Comparison of ENCODE assay signal across 9 mouse cellular contexts in genomic region chr5:120620375-120621077, GRCm38 (mm10). TPM values are rescaled to one million over a fixed set of nuclear protein-coding genes. Genes with fewer than 3 reads are reported as not detected.
DNase-seq lines count a peak whose midpoint lies in the region; ATAC-seq and TF ChIP-seq lines count a peak whose summit lies in the region.
"Had no signal": no experiment of that assay in that cellular context is flagged by ENCODE, and none has a peak within 500 bp of the region (broad histone marks: within the 10 kb centered on the region; RNA-seq: fewer than 3 reads in every experiment).

No protein-coding gene starts in this region.

- peak; percentile 99 for TF ChIP-seq CTCF in G1E (IDR thresholded peaks at IDR 0.05; ENCODE audit: low read depth, low read length)

- no peaks in the 10 kb centered on the region for H3K27me3 ChIP-seq in G1E (ENCODE audit: insufficient read depth, low read length)
- no peaks in the 10 kb centered on the region for H3K27me3 ChIP-seq in forebrain, embryonic 11.5 days (ENCODE audit: control insufficient read depth, insufficient read depth, low read length)

- peak; percentile 64 for DNase-seq in G1E (ENCODE audit: low spot score)
- peak; percentile 82 for DNase-seq in brain, adult 2 months (ENCODE audit: low read depth, low spot score)
- DNase-seq in forebrain, embryonic 11.5 days (ENCODE audit: low spot score) = peak; percentile 88
- peak; percentile 90 for DNase-seq in heart, postnatal 4 days
- peak; percentile 88 to 96 for DNase-seq in layer of hippocampus, postnatal 25 days (ENCODE audit: extremely low spot score in 1 of 2, low spot score in 1 of 2)
- peak; percentile 76 for DNase-seq in retina, postnatal 7 days (ENCODE audit: low read depth, low spot score)
- peak; percentile 80 for DNase-seq in urinary bladder, postnatal 14 days (ENCODE audit: low spot score)

- no peak overlapping the region for H3K27ac ChIP-seq in forebrain, embryonic 11.5 days (ENCODE audit: low read depth, low read length)

- H3K9me3 ChIP-seq in G1E (replicated peaks) = peaks cover 5% of the 10 kb centered on the region
- H3K9me3 ChIP-seq in forebrain, embryonic 11.5 days (ENCODE audit: control insufficient read depth, low read length) = peaks cover 5% of the 10 kb centered on the region

- no peak overlapping the region for H3K4me2 ChIP-seq in forebrain, embryonic 11.5 days (ENCODE audit: low read depth, low read length, severe bottlenecking)

- no peak for ATAC-seq in G1E (ENCODE audit: extremely low read depth, insufficient number of reproducible peaks, low FRiP score, poor library complexity, severe bottlenecking)
- ATAC-seq in forebrain, embryonic 11.5 days (replicated peaks; ENCODE audit: low FRiP score) = 0 out of 2 replicates have a peak, but pooled peaks have one; percentile 45
- ATAC-seq in megakaryocyte, adult 5-6 weeks (ENCODE audit: poor library complexity, severe bottlenecking) = peak; percentile 71

- 71% methylated on average over 17 of the region's 18 CpGs for WGBS in forebrain, embryonic 11.5 days

- no peak overlapping the region for H3K9ac ChIP-seq in forebrain, embryonic 11.5 days (ENCODE audit: low read length)

- H3K4me1 ChIP-seq in G1E (ENCODE audit: insufficient read depth, low read depth, low read length) = peaks cover 50% of the 10 kb centered on the region
- H3K4me1 ChIP-seq in forebrain, embryonic 11.5 days (replicated peaks; ENCODE audit: control insufficient read depth, insufficient read depth, low read length) = no peaks in the 10 kb centered on the region; the same call in 1 of the 2 replicates

- H3K36me3 ChIP-seq in G1E (replicated peaks) = peaks cover 100% of the 10 kb centered on the region
- peaks cover 13% of the 10 kb centered on the region for H3K36me3 ChIP-seq in forebrain, embryonic 11.5 days (ENCODE audit: control insufficient read depth, insufficient read depth, low read length)

- no peak overlapping the region for H3K4me3 ChIP-seq in G1E (ENCODE audit: low read depth, low read length)
- no peak overlapping the region for H3K4me3 ChIP-seq in forebrain, embryonic 11.5 days (ENCODE audit: low read depth, low read length)

RNA-seq across cellular contexts. Expression of gene Ddx54, which starts 8.0 kb away (rescaled TPM):
- total RNA-seq in G1E (2014; fragmentation: Nextera tagmentation) (16.5 and 24.3 TPM in 2 replicates), G1E (2017) (31.5 and 34.7 TPM in 2 replicates)
- polyA plus RNA-seq in G1E (2012) = 103 and 110 TPM in 2 replicates
- polyA plus RNA-seq in forebrain, embryonic 11.5 days (2014; fragmentation: Nextera tagmentation; extraction: Ambion mirVana) = 45.2 and 45.7 TPM in 2 replicates
- total RNA-seq in heart, postnatal 4 days (2021) = 10 to 100 TPM; 30.8 to 32.0 TPM
- 10 to 100 TPM; 40.7 to 42.5 TPM for total RNA-seq in layer of hippocampus, postnatal 25 days (2021)
- 7.7 and 7.9 TPM in 2 replicates for total RNA-seq in megakaryocyte, adult 5-6 weeks (2015)
- 21.3 and 22.6 TPM in 2 replicates for total RNA-seq in megakaryocyte, adult 5-6 weeks (2017)

RNA-seq across cellular contexts. Expression of gene Rita1, which starts 8.1 kb away (rescaled TPM):
- total RNA-seq in G1E (2014; fragmentation: Nextera tagmentation) (8.4 and 10.5 TPM in 2 replicates), G1E (2017) (9.5 and 13.7 TPM in 2 replicates)
- 42.4 and 45.7 TPM in 2 replicates for polyA plus RNA-seq in G1E (2012)
- polyA plus RNA-seq in forebrain, embryonic 11.5 days (2014; fragmentation: Nextera tagmentation; extraction: Ambion mirVana) = 10.2 and 10.6 TPM in 2 replicates
- 10 to 100 TPM; 10.7 to 10.8 TPM for total RNA-seq in heart, postnatal 4 days (2021)
- 10 to 100 TPM; 23.9 to 25.5 TPM for total RNA-seq in layer of hippocampus, postnatal 25 days (2021)
- 1.5 and 3.0 TPM in 2 replicates for total RNA-seq in megakaryocyte, adult 5-6 weeks (2015)
- 2.2 and 3.2 TPM in 2 replicates for total RNA-seq in megakaryocyte, adult 5-6 weeks (2017)

RNA-seq across cellular contexts. Expression of gene Cfap73, which starts 13.5 kb away (rescaled TPM):
- not detected in 2 replicates for total RNA-seq in G1E (2014; fragmentation: Nextera tagmentation)
- total RNA-seq in G1E (2017) = not detected in 2 replicates
- not detected in 2 replicates for polyA plus RNA-seq in G1E (2012)
- not detected in 2 replicates for polyA plus RNA-seq in forebrain, embryonic 11.5 days (2014; fragmentation: Nextera tagmentation; extraction: Ambion mirVana)
- total RNA-seq in heart, postnatal 4 days (2021) = not detected
- under 1 TPM; 0.39 to 0.42 TPM for total RNA-seq in layer of hippocampus, postnatal 25 days (2021)
- total RNA-seq in megakaryocyte, adult 5-6 weeks (2015) = not detected in 2 replicates
- not detected in 2 replicates for total RNA-seq in megakaryocyte, adult 5-6 weeks (2017)
- polyA plus RNA-seq: large intestine, adult 2 months had no signal

RNA-seq across cellular contexts. Expression of gene Rasal1, which starts 28.1 kb away (rescaled TPM):
- 5.6 and 13.2 TPM in 2 replicates for total RNA-seq in G1E (2014; fragmentation: Nextera tagmentation)
- 1.4 and 1.7 TPM in 2 replicates for total RNA-seq in G1E (2017)
- polyA plus RNA-seq in G1E (2012) = 10.8 and 13.1 TPM in 2 replicates
- polyA plus RNA-seq in forebrain, embryonic 11.5 days (2014; fragmentation: Nextera tagmentation; extraction: Ambion mirVana) = not detected in 2 replicates
- under 1 TPM; 0.29 to 0.45 TPM for total RNA-seq in heart, postnatal 4 days (2021)
- total RNA-seq in layer of hippocampus, postnatal 25 days (2021) = 100 to 1,000 TPM in 1 of 2 experiments, 10 to 100 TPM in 1; 92.7 to 100 TPM
- total RNA-seq in megakaryocyte, adult 5-6 weeks (2015) = 0.05 TPM in 1 of 2 replicates, not detected in the other
- not detected in 2 replicates for total RNA-seq in megakaryocyte, adult 5-6 weeks (2017)

RNA-seq across cellular contexts. Expression of gene Iqcd, which starts 31.7 kb away (rescaled TPM):
- not detected in 2 replicates for total RNA-seq in G1E (2014; fragmentation: Nextera tagmentation)
- total RNA-seq in G1E (2017) = 0.35 and 0.60 TPM in 2 replicates
- polyA plus RNA-seq in G1E (2012) = 1.2 and 1.5 TPM in 2 replicates
- polyA plus RNA-seq in forebrain, embryonic 11.5 days (2014; fragmentation: Nextera tagmentation; extraction: Ambion mirVana) = 1.1 TPM in 2 replicates
- total RNA-seq in heart, postnatal 4 days (2021) = not detected
- under 1 TPM; 0.79 to 0.80 TPM for total RNA-seq in layer of hippocampus, postnatal 25 days (2021)
- 0.18 and 0.98 TPM in 2 replicates for total RNA-seq in megakaryocyte, adult 5-6 weeks (2015)
- total RNA-seq in megakaryocyte, adult 5-6 weeks (2017) = 0.11 and 0.45 TPM in 2 replicates
